ENCODE assay signal across 34 mouse cellular contexts in the genomic region with DNA sequence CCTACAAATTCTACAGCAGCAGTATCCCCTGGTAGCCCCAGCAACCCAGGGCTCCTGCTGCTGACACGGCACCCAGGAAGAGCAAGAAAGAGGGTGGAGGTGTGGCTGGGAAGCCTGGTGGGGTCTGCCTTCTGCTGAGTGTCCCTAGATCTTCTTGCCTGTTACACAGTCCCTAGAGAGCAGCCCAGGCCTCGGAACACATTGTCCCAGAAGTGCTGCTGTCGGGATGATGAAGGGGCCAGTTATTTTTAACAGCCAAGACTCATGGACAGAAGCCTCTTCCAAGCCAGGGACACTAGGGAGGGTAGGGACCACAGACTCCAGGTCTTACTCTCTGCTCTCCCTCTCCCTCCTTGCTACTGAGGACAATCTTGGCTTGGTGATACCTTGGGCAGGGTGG. TPM values are rescaled to one million over a fixed set of nuclear protein-coding genes. Genes with fewer than 3 reads are reported as not detected.
DNase-seq lines count a peak whose midpoint lies in the region; ATAC-seq lines count a peak whose summit lies in the region.
"Had no signal": no experiment of that assay in that cellular context is flagged by ENCODE, and none has a peak within 500 bp of the region (broad histone marks: within the 10 kb centered on the region; RNA-seq: fewer than 3 reads in every experiment).

No protein-coding gene starts in this region.

- H3K27me3 ChIP-seq in heart, embryonic 11.5 days (ENCODE audit: control insufficient read depth, insufficient read depth, low read length), result no peaks in the 10 kb centered on the region
- no peaks in the 10 kb centered on the region for H3K27me3 ChIP-seq in kidney, embryonic 14.5 days (ENCODE audit: control insufficient read depth, insufficient read depth, low read length)
- no peaks in the 10 kb centered on the region for H3K27me3 ChIP-seq in intestine, embryonic 16.5 days (replicated peaks; ENCODE audit: control insufficient read depth, insufficient read depth, low read length)
- H3K27me3 ChIP-seq: embryonic facial prominence, embryonic 13.5 days; forebrain, embryonic 13.5 days; limb, embryonic 13.5 days; neural tube, embryonic 13.5 days had no signal

- H3K9ac ChIP-seq in heart, embryonic 11.5 days (ENCODE audit: low read depth, low read length), result no peak overlapping the region
- no peak overlapping the region for H3K9ac ChIP-seq in kidney, embryonic 14.5 days (ENCODE audit: low read depth, low read length)
- H3K9ac ChIP-seq in intestine, embryonic 16.5 days (ENCODE audit: low read depth, low read length), result no peak overlapping the region
- H3K9ac ChIP-seq: embryonic facial prominence, embryonic 13.5 days; forebrain, embryonic 13.5 days; hindbrain, embryonic 14.5 days; limb, embryonic 13.5 days; liver, embryonic 14.5 days; lung, embryonic 14.5 days; neural tube, embryonic 13.5 days had no signal

- H3K4me2 ChIP-seq in heart, embryonic 11.5 days, result no peak overlapping the region
- H3K4me2 ChIP-seq in kidney, embryonic 14.5 days (replicated peaks; ENCODE audit: low read depth, low read length), result no peak overlapping the region
- no peak overlapping the region for H3K4me2 ChIP-seq in intestine, embryonic 16.5 days (ENCODE audit: low read depth, low read length)
- H3K4me2 ChIP-seq: embryonic facial prominence, embryonic 13.5 days; forebrain, embryonic 13.5 days; hindbrain, embryonic 14.5 days; limb, embryonic 13.5 days; lung, embryonic 14.5 days; neural tube, embryonic 13.5 days had no signal

- H3K4me1 ChIP-seq in heart, embryonic 11.5 days (ENCODE audit: control insufficient read depth, insufficient read depth, low read length), result peaks cover 38% of the 10 kb centered on the region
- no peaks in the 10 kb centered on the region for H3K4me1 ChIP-seq in kidney, embryonic 14.5 days (ENCODE audit: control insufficient read depth, insufficient read depth, low read length)
- H3K4me1 ChIP-seq in intestine, embryonic 16.5 days (ENCODE audit: control insufficient read depth, insufficient read depth, low read length), result peaks cover 6% of the 10 kb centered on the region
- H3K4me1 ChIP-seq: embryonic facial prominence, embryonic 13.5 days; limb, embryonic 13.5 days had no signal

- no peaks in the 10 kb centered on the region for H3K36me3 ChIP-seq in heart, embryonic 11.5 days (ENCODE audit: control insufficient read depth, insufficient read depth, low read length)
- H3K36me3 ChIP-seq in kidney, embryonic 14.5 days (ENCODE audit: control insufficient read depth, insufficient read depth, low read length), result no peaks in the 10 kb centered on the region
- no peaks in the 10 kb centered on the region for H3K36me3 ChIP-seq in intestine, embryonic 16.5 days (ENCODE audit: control insufficient read depth, insufficient read depth, low read length)
- H3K36me3 ChIP-seq: embryonic facial prominence, embryonic 13.5 days; limb, embryonic 13.5 days; midbrain, embryonic 10.5 days; neural tube, embryonic 13.5 days had no signal

- DNase-seq in heart, adult 18-20 months, result peak; percentile 33 to 65
- DNase-seq in kidney, adult 18-20 months, result peak; percentile 34
- peak; percentile 39 for DNase-seq in lung, postnatal 10 days
- no peak for DNase-seq in lung, postnatal 36 days
- DNase-seq: adrenal gland, postnatal 25 days; cerebellum, adult 8-10 months; cerebellum, postnatal 36 days; embryo, embryonic 11 days; retina, postnatal 1 day; right cerebral cortex, postnatal 25 days had no signal

- WGBS in heart, embryonic 11.5 days (ENCODE audit: insufficient replicate concordance), result 40% methylated on average over 3 of the region's 3 CpGs
- 57% methylated on average over 3 of the region's 3 CpGs for WGBS in kidney, embryonic 14.5 days
- 82% methylated on average over 3 of the region's 3 CpGs for WGBS in intestine, embryonic 16.5 days

- H3K9me3 ChIP-seq in heart, embryonic 11.5 days (replicated peaks; ENCODE audit: control insufficient read depth, low read length), result no peaks in the 10 kb centered on the region
- H3K9me3 ChIP-seq in kidney, embryonic 14.5 days (ENCODE audit: control insufficient read depth, low read length), result no peaks in the 10 kb centered on the region
- H3K9me3 ChIP-seq in intestine, embryonic 16.5 days (ENCODE audit: control insufficient read depth, low read length), result no peaks in the 10 kb centered on the region
- H3K9me3 ChIP-seq: embryonic facial prominence, embryonic 13.5 days; forebrain, embryonic 13.5 days; limb, embryonic 13.5 days; midbrain, embryonic 10.5 days; neural tube, embryonic 13.5 days had no signal

- no peak overlapping the region for H3K4me3 ChIP-seq in heart, embryonic 11.5 days (ENCODE audit: low read depth, low read length)
- no peak overlapping the region for H3K4me3 ChIP-seq in kidney, embryonic 14.5 days (ENCODE audit: low read length)
- H3K4me3 ChIP-seq in intestine, embryonic 16.5 days (ENCODE audit: low read length), result no peak overlapping the region
- H3K4me3 ChIP-seq: embryonic facial prominence, embryonic 13.5 days; erythroblast, embryonic 14.5 days; forebrain, embryonic 13.5 days; limb, embryonic 13.5 days; midbrain, embryonic 10.5 days; myocyte; neural tube, embryonic 13.5 days had no signal

- H3K27ac ChIP-seq in heart, embryonic 11.5 days (ENCODE audit: low read depth, low read length), result no peak overlapping the region
- H3K27ac ChIP-seq in kidney, embryonic 14.5 days (ENCODE audit: low read depth, low read length), result no peak overlapping the region
- H3K27ac ChIP-seq in intestine, embryonic 16.5 days (ENCODE audit: low read length), result no peak overlapping the region
- H3K27ac ChIP-seq: embryonic facial prominence, embryonic 13.5 days; forebrain, embryonic 13.5 days; hindbrain, embryonic 14.5 days; limb, embryonic 13.5 days; liver, embryonic 14.5 days; neural tube, embryonic 13.5 days had no signal

- no peak for ATAC-seq in heart, embryonic 11.5 days (replicated peaks; ENCODE audit: insufficient number of reproducible peaks, low FRiP score, low TSS enrichment)
- ATAC-seq in kidney, embryonic 14.5 days (ENCODE audit: low FRiP score, low TSS enrichment), result no peak
- ATAC-seq in intestine, embryonic 16.5 days, result no peak
- ATAC-seq: forebrain, embryonic 13.5 days; inflammation-experienced regulatory T-cells, adult 6 months; midbrain, embryonic 16.5 days had no signal

RNA-seq across cellular contexts. Expression of gene Adra2b, which starts 16.2 kb away (rescaled TPM):
- total RNA-seq in heart, adult 18-20 months (2021), result under 1 TPM; 0.72 to 0.77 TPM
- polyA plus RNA-seq in heart, embryonic 11.5 days (2014; fragmentation: Nextera tagmentation; extraction: Ambion mirVana), result 10.2 and 12.0 TPM in 2 replicates
- 0.69 and 1.8 TPM in 2 replicates for polyA plus RNA-seq in kidney, embryonic 14.5 days (2014; fragmentation: Nextera tagmentation; extraction: Ambion mirVana)
- 1.3 and 2.0 TPM in 2 replicates for polyA plus RNA-seq in intestine, embryonic 16.5 days (2015; fragmentation: Nextera tagmentation; extraction: Ambion mirVana)
- polyA plus RNA-seq: lung, embryonic 14.5 days; myocyte had no signal

RNA-seq across cellular contexts. Expression of gene Astl, which starts 40.8 kb away (rescaled TPM):
- not detected for total RNA-seq in heart, adult 18-20 months (2021)
- polyA plus RNA-seq in heart, embryonic 11.5 days (2014; fragmentation: Nextera tagmentation; extraction: Ambion mirVana), result not detected in 2 replicates
- polyA plus RNA-seq in kidney, embryonic 14.5 days (2014; fragmentation: Nextera tagmentation; extraction: Ambion mirVana), result not detected in 2 replicates
- not detected in 2 replicates for polyA plus RNA-seq in intestine, embryonic 16.5 days (2015; fragmentation: Nextera tagmentation; extraction: Ambion mirVana)
- total RNA-seq: adrenal gland, postnatal 25 days; ES-E14; gastrocnemius, adult 8-10 months; layer of hippocampus, adult 8-10 months; left cerebral cortex, adult 18-20 months; left cerebral cortex, postnatal 25 days had no signal
- polyA plus RNA-seq: brain, embryonic 14.5 days; erythroblast, embryonic 14.5 days; forebrain, embryonic 13.5 days; heart, embryonic 16.5 days; hindbrain, embryonic 14.5 days; liver, embryonic 14.5 days; lung, embryonic 14.5 days; midbrain, embryonic 10.5 days; midbrain, embryonic 16.5 days; neural tube, embryonic 13.5 days; testis, adult 2 months; urinary bladder, adult 2 months had no signal

RNA-seq across cellular contexts. Expression of gene Dusp2, which starts 43.3 kb away (rescaled TPM):
- 1 to 10 TPM in 1 of 2 experiments, under 1 TPM in 1; 0.57 to 2.0 TPM for total RNA-seq in heart, adult 18-20 months (2021)
- 17.4 and 18.3 TPM in 2 replicates for polyA plus RNA-seq in heart, embryonic 11.5 days (2014; fragmentation: Nextera tagmentation; extraction: Ambion mirVana)
- polyA plus RNA-seq in kidney, embryonic 14.5 days (2014; fragmentation: Nextera tagmentation; extraction: Ambion mirVana), result 13.0 and 14.2 TPM in 2 replicates
- 2.1 and 3.5 TPM in 2 replicates for polyA plus RNA-seq in intestine, embryonic 16.5 days (2015; fragmentation: Nextera tagmentation; extraction: Ambion mirVana)

RNA-seq across cellular contexts. Expression of gene Gpat2, which starts 45.7 kb away (rescaled TPM):
- total RNA-seq in heart, adult 18-20 months (2021), result not detected
- polyA plus RNA-seq in heart, embryonic 11.5 days (2014; fragmentation: Nextera tagmentation; extraction: Ambion mirVana), result 0.30 and 0.34 TPM in 2 replicates
- 0.15 TPM in 1 of 2 replicates, not detected in the other for polyA plus RNA-seq in kidney, embryonic 14.5 days (2014; fragmentation: Nextera tagmentation; extraction: Ambion mirVana)
- 0.09 and 0.12 TPM in 2 replicates for polyA plus RNA-seq in intestine, embryonic 16.5 days (2015; fragmentation: Nextera tagmentation; extraction: Ambion mirVana)
- total RNA-seq: gastrocnemius, adult 8-10 months had no signal
- polyA plus RNA-seq: myocyte had no signal
